Mouse (Mus musculus): Measurements from ENCODE around the gene Tdrkh. TPM values are rescaled to one million over a fixed set of nuclear protein-coding genes. Genes with fewer than 3 reads are reported as not detected.

The Tdrkh gene
- polyA plus RNA-seq, 1 experiment from 2014 or later, result 19.8 TPM

DNA sequence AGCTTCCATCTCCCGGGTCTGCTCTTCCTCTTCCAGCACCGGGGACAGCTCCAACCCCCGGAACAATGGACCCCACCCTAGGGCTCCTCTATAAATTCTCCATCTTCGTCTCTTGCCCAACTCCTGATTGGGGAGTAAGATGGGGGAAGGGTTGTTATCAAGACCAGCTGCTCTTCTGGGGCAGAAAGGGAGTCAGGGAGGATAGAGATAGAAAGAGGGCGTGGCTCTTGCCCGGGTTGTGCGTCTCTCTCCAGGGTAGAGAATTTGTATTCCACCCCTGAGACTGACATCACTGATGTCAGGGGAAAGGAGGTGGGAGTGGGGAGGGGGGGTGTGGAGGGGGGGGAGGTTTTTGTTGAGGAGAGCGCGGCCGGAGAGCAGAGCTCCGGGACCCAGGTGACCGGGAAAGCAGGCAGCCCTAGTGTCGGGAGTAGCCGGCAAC is 64.9 kb downstream of the Tdrkh start, which contains the start of gene Celf3:
Gene Celf3 (plus strand): TSS at position 315 of the 442 bp plus-strand sequence.
- no peaks in the 10 kb centered on the region for H3K9me3 ChIP-seq (replicated peaks; ENCODE audit: control insufficient read depth, low read length)
- H3K4me1 ChIP-seq (ENCODE audit: control insufficient read depth, insufficient read depth, low read length), result no peaks in the 10 kb centered on the region
- peak within 1 kb of the TSS; percentile 24 for H3K4me3 ChIP-seq (ENCODE audit: low read depth, low read length)
- ATAC-seq (replicated peaks; ENCODE audit: insufficient number of reproducible peaks, low FRiP score, low TSS enrichment, low read depth), result peak; percentile 65
- peak within 1 kb of the TSS; percentile 22; the same call in 1 of the 2 replicates for H3K9ac ChIP-seq (replicated peaks; ENCODE audit: low read length)
- under 1% methylated on average over 14 of the region's 14 CpGs for WGBS
- peak within 1 kb of the TSS; percentile 0; the same call in 1 of the 2 replicates for H3K4me2 ChIP-seq (ENCODE audit: low read depth, low read length)
- peak; percentile 66 for DNase-seq (ENCODE audit: low spot score)
- peaks cover 2% of the 10 kb centered on the region; the same call in 1 of the 2 replicates for H3K27me3 ChIP-seq (ENCODE audit: control insufficient read depth, insufficient read depth, low read length)
- H3K36me3 ChIP-seq (replicated peaks; ENCODE audit: control insufficient read depth, insufficient read depth, low read depth, low read length), result no peaks in the 10 kb centered on the region
- no peak within 1 kb of the TSS for H3K27ac ChIP-seq (replicated peaks; ENCODE audit: low read depth, low read length)

- H3K36me3 ChIP-seq (replicated peaks; ENCODE audit: control insufficient read depth, insufficient read depth, low read depth, low read length), result no peaks in the 10 kb centered on the region
- H3K27ac ChIP-seq (replicated peaks; ENCODE audit: low read depth, low read length), result no peak overlapping the region
- H3K4me3 ChIP-seq (ENCODE audit: low read depth, low read length), result peak overlapping the region; percentile 24
- H3K4me2 ChIP-seq (ENCODE audit: low read depth, low read length), result peak overlapping the region; percentile 0; the same call in 1 of the 2 replicates
- 0 out of 2 replicates have a peak, but pooled peaks have one; percentile 31 for ATAC-seq (replicated peaks; ENCODE audit: insufficient number of reproducible peaks, low FRiP score, low TSS enrichment, low read depth)
- H3K9ac ChIP-seq (replicated peaks; ENCODE audit: low read length), result peak overlapping the region; percentile 22; the same call in 1 of the 2 replicates
- H3K27me3 ChIP-seq (ENCODE audit: control insufficient read depth, insufficient read depth, low read length), result peaks cover 2% of the 10 kb centered on the region; the same call in 1 of the 2 replicates
- H3K4me1 ChIP-seq (ENCODE audit: control insufficient read depth, insufficient read depth, low read length), result no peaks in the 10 kb centered on the region
- no peak for DNase-seq (ENCODE audit: low spot score)
- no peaks in the 10 kb centered on the region for H3K9me3 ChIP-seq (replicated peaks; ENCODE audit: control insufficient read depth, low read length)
- 8% methylated on average over 9 of the region's 9 CpGs for WGBS
Observed at GRCm38 (mm10) chr3:94478591-94479169, 65.6 kb downstream of the Tdrkh start.

DNA sequence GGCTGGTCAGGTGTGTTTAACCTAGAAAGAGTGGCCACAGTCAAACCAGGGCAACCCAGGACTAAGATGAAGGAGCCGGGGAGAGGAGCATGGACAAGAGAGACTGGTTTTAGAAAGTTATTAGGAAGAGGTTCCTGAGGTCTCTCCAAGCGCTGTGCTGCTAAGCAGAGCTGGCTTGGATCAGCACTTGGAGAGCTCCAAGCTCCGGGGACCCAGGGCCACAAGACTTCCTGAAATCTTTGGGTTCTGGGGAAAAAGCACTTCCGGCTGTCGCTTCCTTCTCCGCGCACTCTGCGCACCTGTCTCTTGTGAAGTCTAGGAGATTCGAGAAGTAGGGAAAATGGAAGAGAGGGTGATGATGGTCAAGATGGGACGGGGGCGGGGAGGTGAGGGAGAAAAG is 66.5 kb downstream of the Tdrkh start:
- Histone ChIP-seq H3K4me1 (ENCODE audit: control insufficient read depth, insufficient read depth, low read length) (no peaks in the 10 kb centered on the region; the same call in 1 of the 2 replicates), H3K27me3 (ENCODE audit: control insufficient read depth, insufficient read depth, low read length) (peaks cover 2% of the 10 kb centered on the region; the same call in 1 of the 2 replicates), H3K4me3 (ENCODE audit: low read depth, low read length) (peak overlapping the region; percentile 24), H3K27ac (replicated peaks; ENCODE audit: low read depth, low read length) (no peak overlapping the region), H3K4me2 (ENCODE audit: low read depth, low read length) (peak overlapping the region; percentile 25), H3K9me3 (replicated peaks; ENCODE audit: control insufficient read depth, low read length) (no peaks in the 10 kb centered on the region), H3K9ac (replicated peaks; ENCODE audit: low read length) (no peak overlapping the region), H3K36me3 (replicated peaks; ENCODE audit: control insufficient read depth, insufficient read depth, low read depth, low read length) (no peaks in the 10 kb centered on the region)
- ATAC-seq (replicated peaks; ENCODE audit: insufficient number of reproducible peaks, low FRiP score, low TSS enrichment, low read depth) (no peak), DNase-seq (ENCODE audit: low spot score) (peak; percentile 75)
- WGBS, result 2% methylated on average over 11 of the region's 11 CpGs

DNA sequence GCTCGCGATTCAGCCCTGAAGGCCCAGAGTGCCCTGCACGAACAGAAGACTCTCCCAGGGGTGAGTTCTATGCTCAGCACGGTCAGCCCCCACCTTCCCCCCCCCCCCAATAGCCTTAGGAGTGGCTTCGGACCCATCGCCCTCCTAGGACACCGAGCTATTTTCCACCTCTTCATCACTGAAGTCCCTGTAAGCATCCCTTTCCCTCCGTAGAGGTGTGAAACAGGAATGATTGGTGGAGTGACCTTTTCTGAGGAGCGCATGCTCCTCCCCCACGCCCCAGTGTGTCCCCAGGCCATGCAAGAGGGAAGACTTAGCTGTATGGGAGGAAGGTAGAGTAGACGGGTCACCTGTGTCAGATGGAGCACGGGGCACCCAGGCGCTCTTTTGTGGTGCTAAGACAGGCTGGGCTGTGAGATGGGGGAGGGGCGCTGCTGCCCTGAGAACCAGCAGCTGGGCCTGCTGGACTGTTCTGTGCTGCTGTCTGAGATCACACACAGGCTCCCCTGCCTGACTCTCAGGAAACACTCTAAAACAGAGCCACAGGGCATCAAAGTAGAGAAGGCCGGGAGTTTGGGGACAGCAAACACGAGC is 67.3 kb downstream of the Tdrkh start, which contains the start of gene Riiad1:
Gene Riiad1 (minus strand): TSS at position 51 of the 594 bp plus-strand sequence.
- Histone ChIP-seq H3K9me3 (replicated peaks; ENCODE audit: control insufficient read depth, low read length) (no peaks in the 10 kb centered on the region), H3K4me2 (ENCODE audit: low read depth, low read length) (peak within 1 kb of the TSS; percentile 25), H3K4me3 (ENCODE audit: low read depth, low read length) (peak within 1 kb of the TSS; percentile 24), H3K9ac (replicated peaks; ENCODE audit: low read length) (no peak within 1 kb of the TSS), H3K27me3 (ENCODE audit: control insufficient read depth, insufficient read depth, low read length) (peaks cover 2% of the 10 kb centered on the region; the same call in 1 of the 2 replicates), H3K36me3 (replicated peaks; ENCODE audit: control insufficient read depth, insufficient read depth, low read depth, low read length) (no peaks in the 10 kb centered on the region), H3K4me1 (ENCODE audit: control insufficient read depth, insufficient read depth, low read length) (no peaks in the 10 kb centered on the region; the same call in 1 of the 2 replicates), H3K27ac (replicated peaks; ENCODE audit: low read depth, low read length) (no peak within 1 kb of the TSS)
- DNase-seq (ENCODE audit: low spot score) (no peak), ATAC-seq (replicated peaks; ENCODE audit: insufficient number of reproducible peaks, low FRiP score, low TSS enrichment, low read depth) (no peak)
- WGBS, result 8% methylated on average over 16 of the region's 16 CpGs

DNA sequence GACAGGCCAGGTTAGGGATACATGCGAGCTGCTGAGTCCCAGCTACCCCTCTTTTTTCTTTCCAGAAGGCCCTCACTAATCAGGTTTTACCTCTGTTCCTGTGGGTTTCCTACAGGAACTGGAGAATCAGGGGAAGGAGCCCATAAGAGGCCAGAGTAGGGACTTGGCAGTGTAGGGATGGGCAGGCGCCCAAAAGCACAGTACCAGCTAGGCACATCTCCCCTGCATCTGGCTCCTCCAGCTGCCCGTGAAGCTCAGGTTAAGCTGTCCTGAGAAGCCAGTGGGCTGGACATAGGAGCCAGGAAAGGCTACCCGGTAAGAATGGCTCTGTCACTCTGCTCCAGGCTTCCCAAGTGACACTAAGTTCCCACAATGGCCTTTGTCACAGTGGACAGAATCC is 68.4 kb downstream of the Tdrkh start:
- Histone ChIP-seq H3K27me3 (ENCODE audit: control insufficient read depth, insufficient read depth, low read length) (peaks cover 2% of the 10 kb centered on the region; the same call in 1 of the 2 replicates), H3K9me3 (replicated peaks; ENCODE audit: control insufficient read depth, low read length) (no peaks in the 10 kb centered on the region), H3K4me2 (ENCODE audit: low read depth, low read length) (no peak overlapping the region), H3K36me3 (replicated peaks; ENCODE audit: control insufficient read depth, insufficient read depth, low read depth, low read length) (no peaks in the 10 kb centered on the region), H3K4me1 (ENCODE audit: control insufficient read depth, insufficient read depth, low read length) (no peaks in the 10 kb centered on the region; the same call in 1 of the 2 replicates), H3K4me3 (ENCODE audit: low read depth, low read length) (no peak overlapping the region), H3K9ac (replicated peaks; ENCODE audit: low read length) (no peak overlapping the region), H3K27ac (replicated peaks; ENCODE audit: low read depth, low read length) (no peak overlapping the region)
- ATAC-seq (replicated peaks; ENCODE audit: insufficient number of reproducible peaks, low FRiP score, low TSS enrichment, low read depth) (no peak), DNase-seq (ENCODE audit: low spot score) (no peak)
- 58% methylated on average over 4 of the region's 4 CpGs for WGBS

- no peak for ATAC-seq (replicated peaks; ENCODE audit: insufficient number of reproducible peaks, low FRiP score, low TSS enrichment, low read depth)
- Histone ChIP-seq H3K9ac (replicated peaks; ENCODE audit: low read length) (no peak overlapping the region), H3K36me3 (replicated peaks; ENCODE audit: control insufficient read depth, insufficient read depth, low read depth, low read length) (no peaks in the 10 kb centered on the region), H3K4me2 (ENCODE audit: low read depth, low read length) (no peak overlapping the region), H3K4me3 (ENCODE audit: low read depth, low read length) (no peak overlapping the region), H3K4me1 (ENCODE audit: control insufficient read depth, insufficient read depth, low read length) (no peaks in the 10 kb centered on the region; the same call in 1 of the 2 replicates), H3K9me3 (replicated peaks; ENCODE audit: control insufficient read depth, low read length) (no peaks in the 10 kb centered on the region), H3K27ac (replicated peaks; ENCODE audit: low read depth, low read length) (no peak overlapping the region), H3K27me3 (ENCODE audit: control insufficient read depth, insufficient read depth, low read length) (peaks cover 2% of the 10 kb centered on the region; the same call in 1 of the 2 replicates)
- 89% methylated on average over 17 of the region's 17 CpGs for WGBS
- no peak for DNase-seq (ENCODE audit: low spot score)
Observed at GRCm38 (mm10) chr3:94482764-94483385, 69.8 kb downstream of the Tdrkh start.

DNA sequence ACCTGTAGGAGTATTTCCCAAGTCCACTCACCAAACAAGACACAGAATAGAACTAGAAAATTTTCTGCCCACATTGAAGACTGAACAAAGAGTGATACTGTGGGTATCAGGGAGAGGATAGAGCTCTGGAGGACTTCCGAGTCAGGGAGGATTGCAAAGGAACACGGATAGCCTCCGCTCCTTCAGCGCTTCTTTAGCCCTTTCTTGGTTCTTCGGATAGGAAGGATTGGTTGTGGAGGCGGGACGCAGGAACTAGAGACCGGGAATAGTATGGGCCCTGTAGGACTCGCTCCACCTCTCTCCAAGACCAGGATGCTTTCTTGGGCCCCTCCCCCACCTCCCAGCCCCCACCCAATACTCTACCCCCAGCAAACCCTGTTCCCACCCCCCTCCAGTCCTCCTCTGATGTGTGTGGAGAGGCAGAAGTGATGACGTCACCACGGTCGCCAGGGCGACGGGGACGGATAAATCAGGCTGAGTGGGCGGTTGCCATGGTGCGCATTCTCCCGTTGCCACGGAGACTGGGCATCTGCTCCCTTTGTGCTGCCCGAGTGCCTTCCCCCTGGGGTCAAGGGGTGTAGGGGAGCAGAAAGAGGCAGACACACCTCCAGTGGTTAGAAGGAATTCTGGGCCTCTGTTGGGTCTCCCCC is 70.8 kb downstream of the Tdrkh start:
- Histone ChIP-seq H3K4me1 (ENCODE audit: control insufficient read depth, insufficient read depth, low read length) (no peaks in the 10 kb centered on the region; the same call in 1 of the 2 replicates), H3K9ac (replicated peaks; ENCODE audit: low read length) (no peak overlapping the region), H3K4me2 (ENCODE audit: low read depth, low read length) (no peak overlapping the region), H3K27me3 (ENCODE audit: control insufficient read depth, insufficient read depth, low read length) (no peaks in the 10 kb centered on the region; the same call in 1 of the 2 replicates), H3K9me3 (replicated peaks; ENCODE audit: control insufficient read depth, low read length) (no peaks in the 10 kb centered on the region), H3K36me3 (replicated peaks; ENCODE audit: control insufficient read depth, insufficient read depth, low read depth, low read length) (no peaks in the 10 kb centered on the region), H3K27ac (replicated peaks; ENCODE audit: low read depth, low read length) (no peak overlapping the region), H3K4me3 (ENCODE audit: low read depth, low read length) (no peak overlapping the region)
- 15% methylated on average over 20 of the region's 20 CpGs for WGBS
- peak; percentile 86 for DNase-seq (ENCODE audit: low spot score)
- ATAC-seq (replicated peaks; ENCODE audit: insufficient number of reproducible peaks, low FRiP score, low TSS enrichment, low read depth), result peak; percentile 83
